Mouse (Mus musculus) natural killer cell, adult 2 months (primary cell): ENCODE data around the gene Dppa2.

Experiments used
- DNase-seq, 2 experiments: peaks; one replicate each; pipeline ENCODE4 v3.0.0; 2022; ENCODE audit warnings: low spot score in 2 of 2

Dppa2 gene

DNA sequence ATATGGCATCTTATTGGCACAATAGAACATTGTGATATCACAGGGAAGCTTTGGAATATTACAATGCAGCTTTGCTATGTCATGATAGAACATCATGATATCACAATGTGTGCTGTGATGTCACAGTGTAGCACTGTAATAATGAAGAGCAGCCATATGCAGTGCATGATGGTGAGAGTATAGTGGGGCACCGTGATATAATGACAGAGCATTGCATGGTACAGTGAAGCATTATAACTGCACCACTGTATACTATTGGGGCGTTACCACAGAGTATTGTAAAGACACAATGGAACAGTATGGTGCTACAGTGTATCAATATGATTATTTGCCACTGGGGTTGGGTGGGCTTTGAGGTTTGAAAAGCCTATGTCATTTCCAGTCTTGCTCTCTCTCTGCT, 40.5 kb downstream of the Dppa2 start:
- DNase-seq, result no peak

DNA sequence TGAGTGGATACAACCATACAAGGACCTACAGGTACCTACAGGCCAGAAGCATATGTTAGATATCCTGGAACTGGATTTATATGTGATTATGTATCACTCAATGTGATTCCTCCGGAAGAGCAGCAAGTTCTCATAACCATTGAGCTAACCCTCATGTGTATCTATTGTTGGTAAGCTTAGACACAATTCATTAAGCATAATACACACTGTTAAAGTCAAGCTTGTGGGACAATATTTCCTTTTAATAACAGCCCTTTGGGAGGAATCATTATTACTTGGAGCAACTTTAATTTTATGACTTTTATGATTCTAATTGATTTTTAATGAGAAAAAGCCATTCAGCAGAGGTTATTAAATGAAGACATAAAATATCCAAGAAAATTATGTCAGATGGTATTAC, 43.5 kb downstream of the Dppa2 start:
- no peak for DNase-seq

DNA sequence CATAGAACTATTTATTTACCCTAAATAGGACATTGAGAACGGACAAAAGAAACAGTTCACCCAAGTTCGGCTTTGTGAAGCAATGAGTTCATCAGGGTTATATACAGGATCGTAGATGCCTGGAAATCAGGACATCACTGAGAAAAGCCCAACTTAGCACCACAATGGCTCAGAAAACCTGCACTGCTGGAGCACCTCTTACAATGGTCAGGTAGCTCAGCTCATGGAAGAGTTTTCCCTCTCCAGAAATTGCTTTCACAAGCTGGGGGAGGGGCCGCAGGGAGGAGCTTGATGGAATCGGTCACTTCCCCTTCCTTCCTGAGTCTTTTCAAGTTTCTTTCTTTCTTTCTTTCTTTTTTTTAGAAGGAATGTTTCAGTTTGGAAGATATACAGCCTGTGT, 52.0 kb downstream of the Dppa2 start:
- no peak for DNase-seq

DNA sequence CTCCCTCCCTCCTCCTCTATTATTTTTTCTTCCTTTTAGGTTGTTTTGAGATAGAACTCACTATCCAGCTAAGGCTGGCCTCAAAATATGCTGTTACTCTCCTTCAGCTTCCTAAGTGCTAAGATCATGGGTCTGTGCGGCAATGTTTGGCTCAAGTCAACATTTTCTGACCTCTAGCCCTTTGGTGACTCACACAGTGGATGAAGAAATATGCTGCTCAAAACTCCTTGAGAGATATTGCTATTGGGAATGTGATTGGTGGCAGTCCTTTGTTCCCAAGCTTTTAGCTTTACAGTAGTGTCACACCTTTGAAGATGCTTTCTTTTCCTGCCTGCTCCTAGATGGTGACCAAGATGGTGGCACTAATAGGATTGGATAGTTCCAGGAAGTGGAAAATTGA, 52.7 kb downstream of the Dppa2 start:
- DNase-seq, result no peak

DNA sequence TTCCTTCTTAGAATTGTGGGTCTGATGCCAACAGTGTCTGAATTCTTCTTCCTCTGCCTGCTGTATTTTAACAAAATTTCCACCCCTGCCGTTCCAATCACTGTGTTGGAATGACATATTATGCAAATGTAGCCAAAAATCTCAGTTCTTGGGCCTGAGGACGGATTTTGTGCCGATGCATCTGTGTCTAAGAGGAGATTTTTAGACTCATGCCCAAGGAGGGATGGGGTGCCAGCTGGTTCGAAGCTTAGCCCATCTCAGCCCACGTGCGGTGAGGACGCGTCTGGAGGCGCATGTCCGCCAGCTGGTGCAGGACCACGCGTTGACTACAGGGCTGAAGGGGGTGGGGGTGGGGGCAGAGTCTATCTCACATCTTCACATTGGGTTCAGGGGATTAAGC, 57.2 kb downstream of the Dppa2 start:
- DNase-seq, result no peak

DNA sequence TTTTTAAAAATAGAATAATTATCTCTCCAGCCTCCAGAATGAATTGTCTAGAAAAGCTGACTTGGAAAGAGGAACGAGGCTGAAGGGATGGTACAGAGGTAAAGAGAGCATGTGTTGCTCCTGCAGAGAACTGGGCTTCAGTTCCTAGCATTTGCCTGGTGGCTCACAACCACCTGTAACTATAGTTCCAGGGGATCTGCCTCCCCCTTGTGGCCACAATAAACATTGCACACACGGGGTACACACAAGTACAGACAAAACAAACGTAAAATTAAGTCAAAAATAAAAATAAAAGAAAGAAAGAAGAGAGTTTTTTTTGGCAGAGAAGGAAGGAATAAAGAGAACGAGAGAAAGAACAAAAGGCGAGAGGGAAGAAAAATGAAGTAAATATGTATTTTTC, 63.1 kb downstream of the Dppa2 start:
- no peak for DNase-seq

DNA sequence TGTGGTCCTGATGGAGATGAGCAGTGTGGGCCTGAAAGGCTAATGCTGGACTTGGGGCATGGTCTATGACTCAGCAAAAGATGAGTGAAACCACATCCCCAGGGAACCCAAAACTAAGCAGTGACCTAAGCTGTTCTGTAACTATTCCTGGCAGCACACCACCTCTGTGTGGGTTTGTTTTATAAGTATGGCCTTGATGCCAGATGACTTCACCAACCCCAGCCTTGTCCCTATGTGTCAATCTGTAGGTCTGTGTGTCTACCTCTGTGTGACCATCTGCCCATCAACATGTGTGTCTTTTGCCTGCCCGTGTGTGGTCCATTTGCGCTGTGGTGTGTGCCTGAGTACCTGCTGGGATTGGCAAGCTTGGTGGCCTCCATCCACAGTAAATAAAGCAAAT, 64.4 kb downstream of the Dppa2 start:
- no peak for DNase-seq
